Mouse (Mus musculus): ENCODE data around the gene Sf3b1. TPM values are rescaled to one million over a fixed set of nuclear protein-coding genes. Genes with fewer than 3 reads are reported as not detected.

Gene Sf3b1
- polyA plus RNA-seq, 1 experiment from 2014 or later: 395 TPM

DNA sequence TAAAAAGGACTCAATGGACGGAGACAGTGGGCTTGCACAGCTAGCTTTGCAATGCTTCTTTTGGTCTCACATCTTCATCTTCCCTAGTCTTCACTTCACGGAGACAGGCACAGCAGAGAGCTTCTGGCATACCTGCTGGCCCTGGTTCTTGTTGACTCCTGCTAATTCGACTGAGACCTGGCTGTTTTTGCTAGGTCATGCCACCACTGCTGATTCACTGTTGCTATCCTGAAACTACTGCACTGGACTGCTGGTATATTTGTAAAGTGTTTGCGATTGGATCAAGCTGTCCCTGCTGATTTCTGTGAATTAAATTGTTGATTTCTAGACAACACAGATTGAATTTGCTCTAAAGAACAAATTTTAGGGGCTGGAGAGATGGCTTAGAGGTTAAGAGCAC, 14.4 kb upstream of the Sf3b1 start:
- H3K36me3 ChIP-seq (ENCODE audit: control insufficient read depth, insufficient read depth, low read length): no peaks in the 10 kb centered on the region
- H3K27ac ChIP-seq (replicated peaks; ENCODE audit: low read depth, low read length): no peak overlapping the region
- no peaks in the 10 kb centered on the region for H3K4me1 ChIP-seq (ENCODE audit: control insufficient read depth, insufficient read depth, low read length)
- 87% methylated on average over 4 of the region's 4 CpGs for WGBS
- no peak overlapping the region for H3K4me3 ChIP-seq (replicated peaks; ENCODE audit: low read depth, low read length)
- no peaks in the 10 kb centered on the region for H3K9me3 ChIP-seq (ENCODE audit: control insufficient read depth, low read length)
- no peak overlapping the region for H3K9ac ChIP-seq (replicated peaks; ENCODE audit: low read length)
- no peak for DNase-seq
- ATAC-seq (ENCODE audit: low FRiP score, low TSS enrichment): no peak
- no peaks in the 10 kb centered on the region for H3K27me3 ChIP-seq (ENCODE audit: control insufficient read depth, insufficient read depth, low read length)
- no peak overlapping the region for H3K4me2 ChIP-seq (ENCODE audit: low read length)

DNA sequence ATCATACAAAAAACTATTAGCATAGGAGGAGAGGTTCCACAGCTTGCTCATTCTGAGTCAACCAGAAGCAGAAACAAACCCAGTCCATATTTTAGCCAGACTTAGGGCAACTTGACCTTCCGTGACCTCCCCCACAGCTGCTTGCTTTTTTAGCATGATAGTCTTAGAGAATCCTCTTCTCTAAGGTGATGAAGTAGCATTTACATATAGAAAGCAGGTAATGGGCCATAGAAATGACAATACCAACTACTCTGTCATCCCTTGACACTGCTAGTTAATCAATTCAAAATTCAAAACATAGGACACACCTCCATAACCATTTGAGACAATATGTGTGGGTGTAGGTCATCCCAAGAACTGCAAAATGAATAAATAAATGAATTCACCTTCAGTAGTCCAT, 12.7 kb upstream of the Sf3b1 start:
- ATAC-seq (ENCODE audit: low FRiP score, low TSS enrichment): no peak
- DNase-seq: no peak
- Histone ChIP-seq H3K27ac (replicated peaks; ENCODE audit: low read depth, low read length) (no peak overlapping the region), H3K4me2 (ENCODE audit: low read length) (no peak overlapping the region), H3K4me1 (ENCODE audit: control insufficient read depth, insufficient read depth, low read length) (no peaks in the 10 kb centered on the region), H3K27me3 (ENCODE audit: control insufficient read depth, insufficient read depth, low read length) (no peaks in the 10 kb centered on the region), H3K36me3 (ENCODE audit: control insufficient read depth, insufficient read depth, low read length) (no peaks in the 10 kb centered on the region), H3K9ac (replicated peaks; ENCODE audit: low read length) (no peak overlapping the region), H3K9me3 (ENCODE audit: control insufficient read depth, low read length) (no peaks in the 10 kb centered on the region), H3K4me3 (replicated peaks; ENCODE audit: low read depth, low read length) (no peak overlapping the region)
- 91% methylated on average over 1 of the region's 1 CpGs for WGBS

DNA sequence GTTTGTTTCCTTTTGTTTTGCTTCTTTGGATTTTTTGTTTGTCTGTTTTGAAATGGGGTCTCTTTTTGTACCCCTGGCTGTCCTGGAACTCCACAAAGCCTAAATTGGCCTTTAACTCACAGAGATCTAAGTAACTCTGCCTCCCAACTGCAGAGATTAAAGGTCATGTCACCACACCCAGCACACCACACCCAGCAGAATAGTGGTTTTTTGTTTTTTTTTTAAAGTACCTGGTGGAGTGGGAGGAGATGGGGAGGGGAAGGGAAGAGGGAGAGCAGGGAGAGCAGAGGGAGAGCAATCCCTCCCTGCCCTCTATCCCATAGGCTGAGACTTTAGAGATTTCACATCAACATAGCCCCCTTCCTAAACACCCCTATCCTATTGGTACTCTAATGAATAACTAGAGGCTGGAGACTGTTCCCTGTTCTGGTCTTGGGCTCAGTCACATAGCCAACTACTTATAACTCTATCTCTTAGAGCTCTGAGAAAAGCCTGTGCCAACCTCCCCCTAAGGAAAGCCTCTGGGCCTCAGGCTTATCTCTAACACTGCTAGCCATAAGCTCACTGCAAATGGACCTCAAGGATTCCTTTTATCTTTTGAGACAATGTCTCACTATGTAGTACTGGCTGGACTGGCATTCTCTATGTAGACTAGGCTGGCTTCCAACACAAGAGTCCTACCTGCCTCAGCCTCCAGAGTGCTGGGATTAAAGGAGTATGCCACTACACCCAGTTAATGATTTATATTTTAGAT, 3.9 kb upstream of the Sf3b1 start:
- H3K4me2 ChIP-seq (ENCODE audit: low read length): no peak overlapping the region
- ATAC-seq (ENCODE audit: low FRiP score, low TSS enrichment): no peak
- no peak for DNase-seq

DNA sequence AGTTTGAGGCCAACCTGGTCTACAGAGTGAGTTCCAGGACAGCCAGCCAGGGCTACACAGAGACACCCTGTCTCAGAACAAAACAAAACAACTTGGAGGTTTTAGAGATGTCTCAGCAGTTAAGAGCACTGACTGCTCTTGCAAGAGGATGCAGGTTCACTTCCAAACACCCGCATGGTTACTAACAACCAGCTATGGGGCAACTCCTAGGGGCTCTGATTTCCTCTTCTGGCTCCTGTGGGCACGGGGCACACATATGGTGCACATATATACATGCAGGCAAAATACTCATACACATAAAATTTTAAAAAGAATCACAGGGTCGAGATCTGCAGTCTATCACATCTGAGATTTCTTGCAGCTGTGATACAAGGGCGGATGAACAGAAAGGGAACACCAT, 2.2 kb upstream of the Sf3b1 start:
- no peak for DNase-seq
- Histone ChIP-seq H3K9me3 (ENCODE audit: control insufficient read depth, low read length) (no peaks in the 10 kb centered on the region), H3K27me3 (ENCODE audit: control insufficient read depth, insufficient read depth, low read length) (no peaks in the 10 kb centered on the region), H3K36me3 (ENCODE audit: control insufficient read depth, insufficient read depth, low read length) (no peaks in the 10 kb centered on the region), H3K4me1 (ENCODE audit: control insufficient read depth, insufficient read depth, low read length) (peaks cover 12% of the 10 kb centered on the region), H3K4me3 (replicated peaks; ENCODE audit: low read depth, low read length) (no peak overlapping the region), H3K27ac (replicated peaks; ENCODE audit: low read depth, low read length) (no peak overlapping the region), H3K9ac (replicated peaks; ENCODE audit: low read length) (no peak overlapping the region), H3K4me2 (ENCODE audit: low read length) (no peak overlapping the region)
- 78% methylated on average over 4 of the region's 4 CpGs for WGBS
- ATAC-seq (ENCODE audit: low FRiP score, low TSS enrichment): no peak

More for the DNA sequence above, 3.9 kb upstream of the Sf3b1 start:
- Histone ChIP-seq H3K27me3 (ENCODE audit: control insufficient read depth, insufficient read depth, low read length) (no peaks in the 10 kb centered on the region), H3K9me3 (ENCODE audit: control insufficient read depth, low read length) (no peaks in the 10 kb centered on the region), H3K27ac (replicated peaks; ENCODE audit: low read depth, low read length) (no peak overlapping the region), H3K36me3 (ENCODE audit: control insufficient read depth, insufficient read depth, low read length) (no peaks in the 10 kb centered on the region), H3K4me1 (ENCODE audit: control insufficient read depth, insufficient read depth, low read length) (no peaks in the 10 kb centered on the region), H3K4me3 (replicated peaks; ENCODE audit: low read depth, low read length) (no peak overlapping the region), H3K9ac (replicated peaks; ENCODE audit: low read length) (no peak overlapping the region)

DNA sequence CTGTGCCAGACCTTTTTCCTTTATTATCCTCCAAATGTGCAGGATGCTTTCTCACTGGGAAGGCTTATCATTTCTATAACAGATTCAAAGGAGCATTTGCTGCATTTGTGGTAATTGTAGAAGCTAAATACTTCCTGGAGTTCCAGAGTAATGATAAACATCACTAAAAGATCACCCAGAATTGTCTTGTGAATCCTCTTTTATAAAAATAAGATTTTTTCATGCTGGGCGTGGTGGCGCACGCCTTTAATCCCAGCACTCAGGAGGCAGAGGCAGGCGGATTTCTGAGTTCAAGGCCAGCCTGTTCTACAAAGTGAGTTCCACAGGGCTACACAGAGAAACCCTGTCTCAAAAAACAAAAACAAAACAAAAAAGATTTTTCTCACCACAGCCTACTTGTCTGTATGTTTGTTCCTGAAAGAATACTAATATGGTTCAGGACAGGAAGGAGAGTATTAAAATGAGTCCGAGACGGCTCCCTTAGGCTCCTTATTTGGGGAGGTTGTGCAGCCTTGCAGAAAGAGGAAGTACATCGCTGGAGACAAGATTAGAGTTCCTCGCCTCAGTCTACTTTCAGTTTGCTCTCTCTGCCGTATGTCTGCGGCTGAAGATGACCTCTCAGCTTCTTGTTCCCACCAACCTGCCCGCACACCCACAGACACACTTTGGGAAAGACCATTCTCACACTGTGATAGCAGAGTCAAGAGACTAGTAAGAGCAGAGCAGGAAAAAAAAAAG, 1.4 kb upstream of the Sf3b1 start:
- DNase-seq (no peak), ATAC-seq (ENCODE audit: low FRiP score, low TSS enrichment) (no peak)
- 90% methylated on average over 11 of the region's 11 CpGs for WGBS
- Histone ChIP-seq H3K36me3 (ENCODE audit: control insufficient read depth, insufficient read depth, low read length) (no peaks in the 10 kb centered on the region), H3K4me3 (replicated peaks; ENCODE audit: low read depth, low read length) (no peak overlapping the region), H3K27me3 (ENCODE audit: control insufficient read depth, insufficient read depth, low read length) (no peaks in the 10 kb centered on the region), H3K9ac (replicated peaks; ENCODE audit: low read length) (no peak overlapping the region), H3K9me3 (ENCODE audit: control insufficient read depth, low read length) (no peaks in the 10 kb centered on the region), H3K4me2 (ENCODE audit: low read length) (no peak overlapping the region), H3K4me1 (ENCODE audit: control insufficient read depth, insufficient read depth, low read length) (peaks cover 12% of the 10 kb centered on the region), H3K27ac (replicated peaks; ENCODE audit: low read depth, low read length) (no peak overlapping the region)

DNA sequence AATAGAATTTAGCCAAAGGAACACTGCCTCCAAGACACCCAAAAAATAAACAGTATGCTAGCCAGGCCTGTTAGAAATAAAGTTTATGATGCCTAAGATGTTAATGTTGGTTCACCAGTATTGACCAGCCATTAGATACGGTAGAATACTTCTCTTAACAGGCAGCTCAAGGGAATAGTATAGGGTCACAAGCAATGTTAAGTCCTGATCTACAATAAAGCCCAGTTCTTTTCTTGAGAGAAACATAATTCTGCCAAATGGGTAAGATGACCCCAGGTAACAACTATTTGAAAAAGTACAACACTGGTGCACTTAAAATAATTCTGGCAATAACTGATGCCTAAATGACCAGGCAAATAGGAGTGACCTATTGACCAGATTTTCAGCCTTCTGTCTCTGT, 685 bp upstream of the Sf3b1 start:
- Histone ChIP-seq H3K4me1 (ENCODE audit: control insufficient read depth, insufficient read depth, low read length) (peaks cover 12% of the 10 kb centered on the region), H3K27me3 (ENCODE audit: control insufficient read depth, insufficient read depth, low read length) (no peaks in the 10 kb centered on the region), H3K9me3 (ENCODE audit: control insufficient read depth, low read length) (no peaks in the 10 kb centered on the region), H3K9ac (replicated peaks; ENCODE audit: low read length) (no peak overlapping the region; the same call in 1 of the 2 replicates), H3K36me3 (ENCODE audit: control insufficient read depth, insufficient read depth, low read length) (no peaks in the 10 kb centered on the region), H3K4me3 (replicated peaks; ENCODE audit: low read depth, low read length) (peak overlapping the region; percentile 98), H3K27ac (replicated peaks; ENCODE audit: low read depth, low read length) (peak overlapping the region; percentile 94; the same call in 1 of the 2 replicates), H3K4me2 (ENCODE audit: low read length) (peak overlapping the region; percentile 53)
- DNase-seq (no peak), ATAC-seq (ENCODE audit: low FRiP score, low TSS enrichment) (no peak)
- 94% methylated on average over 1 of the region's 1 CpGs for WGBS

DNA sequence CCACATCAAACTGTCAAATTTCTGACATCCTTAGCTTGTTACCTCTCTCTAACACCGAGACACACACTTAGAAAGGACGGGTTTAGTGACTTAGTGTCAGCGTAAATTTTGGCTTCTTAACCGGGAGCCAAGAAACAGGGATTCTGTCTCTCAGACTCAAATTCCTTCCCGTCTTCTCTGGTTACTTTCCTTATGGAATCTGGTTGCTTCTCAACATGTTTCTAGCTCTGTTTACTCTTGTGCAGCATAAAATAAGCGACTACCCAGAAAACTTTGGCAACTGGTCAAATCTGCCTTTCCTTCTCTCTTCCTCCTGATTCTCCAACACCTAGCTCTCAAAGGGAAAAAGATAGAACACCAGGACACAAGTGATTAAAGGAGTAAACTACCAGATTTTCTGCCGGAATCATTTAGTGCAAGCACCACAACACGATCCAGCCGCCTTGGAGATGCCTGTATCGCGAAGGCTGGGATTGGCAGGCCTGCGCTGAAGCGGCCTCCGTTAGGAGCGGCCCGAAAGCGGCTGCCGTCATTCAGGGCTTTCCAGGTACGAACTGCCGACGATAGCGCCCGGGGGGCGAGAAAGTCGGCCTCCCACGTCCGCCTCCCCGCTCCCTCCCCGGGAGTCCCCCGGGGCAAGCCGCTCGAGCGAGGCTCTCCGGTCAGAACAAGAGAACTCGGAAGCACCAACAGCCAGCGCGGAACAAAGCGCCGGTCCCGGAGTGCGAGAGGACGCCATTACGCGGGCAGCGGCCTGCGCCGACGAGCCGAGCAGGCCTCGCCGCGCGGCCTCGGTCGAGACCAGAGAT, 633 bp downstream of the Sf3b1 start:
- ATAC-seq (ENCODE audit: low FRiP score, low TSS enrichment) (peak; percentile 77), DNase-seq (peak; percentile 3)
- no peaks in the 10 kb centered on the region for H3K36me3 ChIP-seq (ENCODE audit: control insufficient read depth, insufficient read depth, low read length)
- peak overlapping the region; percentile 98 for H3K4me3 ChIP-seq (replicated peaks; ENCODE audit: low read depth, low read length)
- peak overlapping the region; percentile 94 for H3K27ac ChIP-seq (replicated peaks; ENCODE audit: low read depth, low read length)
- H3K27me3 ChIP-seq (ENCODE audit: control insufficient read depth, insufficient read depth, low read length): no peaks in the 10 kb centered on the region
- WGBS: under 1% methylated on average over 55 of the region's 55 CpGs
- H3K4me1 ChIP-seq (ENCODE audit: control insufficient read depth, insufficient read depth, low read length): peaks cover 12% of the 10 kb centered on the region
- peak overlapping the region; percentile 97 for H3K9ac ChIP-seq (replicated peaks; ENCODE audit: low read length)
- H3K9me3 ChIP-seq (ENCODE audit: control insufficient read depth, low read length): no peaks in the 10 kb centered on the region
- H3K4me2 ChIP-seq (ENCODE audit: low read length): peak overlapping the region; percentile 90

DNA sequence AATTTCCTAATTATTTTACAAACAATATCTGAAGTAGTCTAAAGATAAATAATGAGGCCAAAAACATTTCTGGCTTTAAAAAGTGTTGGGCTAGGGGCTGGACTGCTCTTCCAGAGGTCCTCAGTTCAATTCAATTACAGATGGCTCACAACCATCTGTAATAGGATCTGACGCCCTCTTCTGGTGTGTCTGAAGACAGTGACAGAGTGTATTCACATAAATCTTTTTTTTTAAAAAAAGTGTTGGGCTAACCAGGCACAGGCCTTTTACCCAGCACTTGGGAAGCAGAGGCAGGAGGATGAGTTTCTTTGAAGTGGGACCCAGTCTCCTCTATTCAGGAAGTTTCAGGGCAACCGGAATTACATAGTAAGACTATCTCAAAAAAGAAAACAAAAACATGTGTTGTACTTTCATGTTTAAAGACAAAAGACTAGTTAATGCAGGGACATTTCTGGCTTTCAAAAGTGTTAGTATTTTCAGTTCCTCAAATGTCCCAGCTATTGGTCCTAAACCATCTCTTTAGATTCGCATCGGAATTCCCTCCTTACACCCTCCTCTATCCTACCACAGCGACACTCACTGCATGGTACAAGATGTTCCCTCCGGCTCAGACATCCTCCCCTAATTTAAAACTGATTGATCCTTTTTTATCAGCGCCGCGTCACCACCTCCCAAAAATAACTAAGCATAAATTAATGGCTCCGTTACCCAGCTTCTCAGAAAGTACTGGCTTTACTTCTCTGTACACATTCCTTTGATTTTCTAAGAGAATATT, 1.4 kb downstream of the Sf3b1 start:
- Histone ChIP-seq H3K9me3 (ENCODE audit: control insufficient read depth, low read length) (no peaks in the 10 kb centered on the region), H3K27me3 (ENCODE audit: control insufficient read depth, insufficient read depth, low read length) (no peaks in the 10 kb centered on the region), H3K27ac (replicated peaks; ENCODE audit: low read depth, low read length) (no peak overlapping the region), H3K9ac (replicated peaks; ENCODE audit: low read length) (peak overlapping the region; percentile 97), H3K4me3 (replicated peaks; ENCODE audit: low read depth, low read length) (peak overlapping the region; percentile 98), H3K4me2 (ENCODE audit: low read length) (peak overlapping the region; percentile 90), H3K36me3 (ENCODE audit: control insufficient read depth, insufficient read depth, low read length) (no peaks in the 10 kb centered on the region), H3K4me1 (ENCODE audit: control insufficient read depth, insufficient read depth, low read length) (peaks cover 12% of the 10 kb centered on the region)
- 18% methylated on average over 10 of the region's 10 CpGs for WGBS
- ATAC-seq (ENCODE audit: low FRiP score, low TSS enrichment) (no peak), DNase-seq (peak; percentile 17)
